In genomic region chr6:36507008-36507663, GRCm38 (mm10) we compare ENCODE assay signal across 22 mouse cellular contexts.
DNase-seq lines count a peak whose midpoint lies in the region; ATAC-seq lines count a peak whose summit lies in the region.
"Had no signal": no experiment of that assay in that cellular context is flagged by ENCODE, and none has a peak within 500 bp of the region (broad histone marks: within the 10 kb centered on the region; RNA-seq: fewer than 3 reads in every experiment).

No protein-coding gene starts in this region.

- H3K9ac ChIP-seq in kidney, embryonic 16.5 days (replicated peaks; ENCODE audit: low read length), result no peak overlapping the region
- H3K9ac ChIP-seq: embryonic facial prominence, embryonic 13.5 days; forebrain, embryonic 13.5 days; kidney, embryonic 15.5 days; limb, embryonic 13.5 days; liver, embryonic 12.5 days; midbrain, embryonic 13.5 days had no signal

- H3K27ac ChIP-seq in heart, embryonic 10.5 days, result peak overlapping the region; percentile 86
- no peak overlapping the region for H3K27ac ChIP-seq in kidney, embryonic 16.5 days (ENCODE audit: low read length)
- H3K27ac ChIP-seq: embryonic facial prominence, embryonic 13.5 days; forebrain, embryonic 13.5 days; gastrocnemius, adult 2 months; hindbrain, postnatal 0 days; kidney, embryonic 15.5 days; layer of hippocampus, adult 2 months; limb, embryonic 13.5 days; liver, embryonic 12.5 days; midbrain, embryonic 13.5 days had no signal

- no peak overlapping the region for H3K4me2 ChIP-seq in kidney, embryonic 16.5 days (replicated peaks; ENCODE audit: low read depth, low read length)
- H3K4me2 ChIP-seq: embryonic facial prominence, embryonic 13.5 days; forebrain, embryonic 13.5 days; limb, embryonic 13.5 days; liver, embryonic 12.5 days; midbrain, embryonic 13.5 days had no signal

- 0 out of 2 replicates have a peak, but pooled peaks have one; percentile 27 for ATAC-seq in kidney, embryonic 16.5 days (ENCODE audit: low FRiP score, low TSS enrichment)
- ATAC-seq: forebrain, embryonic 13.5 days; hindbrain, postnatal 0 days; intestine, embryonic 16.5 days; liver, embryonic 12.5 days; midbrain, embryonic 13.5 days had no signal

- no peaks in the 10 kb centered on the region for H3K36me3 ChIP-seq in heart, embryonic 10.5 days
- no peaks in the 10 kb centered on the region for H3K36me3 ChIP-seq in kidney, embryonic 16.5 days (ENCODE audit: insufficient read depth, low read length)
- H3K36me3 ChIP-seq: embryonic facial prominence, embryonic 13.5 days; kidney, embryonic 15.5 days; limb, embryonic 13.5 days; liver, embryonic 12.5 days; midbrain, embryonic 13.5 days had no signal

- no peaks in the 10 kb centered on the region for H3K9me3 ChIP-seq in heart, embryonic 10.5 days
- no peaks in the 10 kb centered on the region for H3K9me3 ChIP-seq in kidney, embryonic 16.5 days (ENCODE audit: low read length)
- H3K9me3 ChIP-seq: embryonic facial prominence, embryonic 13.5 days; forebrain, embryonic 13.5 days; kidney, embryonic 15.5 days; limb, embryonic 13.5 days; liver, embryonic 12.5 days; midbrain, embryonic 13.5 days had no signal

- peaks cover 24% of the 10 kb centered on the region for H3K4me1 ChIP-seq in heart, embryonic 10.5 days
- no peaks in the 10 kb centered on the region for H3K4me1 ChIP-seq in kidney, embryonic 16.5 days (ENCODE audit: insufficient read depth, low read length)
- H3K4me1 ChIP-seq: embryonic facial prominence, embryonic 13.5 days; liver, embryonic 12.5 days; midbrain, embryonic 13.5 days had no signal

- DNase-seq in heart, embryonic 10.5 days (ENCODE audit: low spot score), result no peak
- no peak for DNase-seq in heart, adult 9 months (ENCODE audit: low spot score in 2 of 2)
- no peak for DNase-seq in kidney, postnatal 36 days
- DNase-seq in 3T3-L1 (ENCODE audit: low read depth, low spot score), result peak; percentile 4
- DNase-seq in brain, adult 2 months (ENCODE audit: low read depth, low spot score), result peak; percentile 54
- DNase-seq in urinary bladder, adult 2 months (ENCODE audit: low spot score), result no peak
- no peak for DNase-seq in B cell, adult 2 months
- DNase-seq: adrenal gland, postnatal 14 days; cerebellum, adult 9-11 months; gastrocnemius, adult 2 months; lung, adult 18-20 months had no signal

- H3K27me3 ChIP-seq in heart, embryonic 10.5 days (ENCODE audit: insufficient read depth, poor library complexity, severe bottlenecking), result no peaks in the 10 kb centered on the region
- no peaks in the 10 kb centered on the region for H3K27me3 ChIP-seq in kidney, embryonic 16.5 days (ENCODE audit: insufficient read depth, low read length)
- H3K27me3 ChIP-seq: embryonic facial prominence, embryonic 13.5 days; forebrain, embryonic 13.5 days; kidney, embryonic 15.5 days; limb, embryonic 13.5 days; liver, embryonic 12.5 days; midbrain, embryonic 13.5 days had no signal

- no peak overlapping the region for H3K4me3 ChIP-seq in heart, embryonic 10.5 days
- H3K4me3 ChIP-seq in kidney, embryonic 16.5 days (ENCODE audit: low read length), result no peak overlapping the region
- H3K4me3 ChIP-seq: embryonic facial prominence, embryonic 13.5 days; erythroblast, embryonic 14.5 days; forebrain, embryonic 13.5 days; gastrocnemius, adult 2 months; kidney, embryonic 15.5 days; layer of hippocampus, adult 2 months; limb, embryonic 13.5 days; liver, embryonic 12.5 days; midbrain, embryonic 13.5 days had no signal

- 62% methylated on average over 7 of the region's 7 CpGs for WGBS in heart, embryonic 10.5 days
- WGBS in kidney, embryonic 16.5 days, result 64% methylated on average over 7 of the region's 7 CpGs

Comparison
In these comparisons a context has a peak if more than half of its experiments do, and no peak if none do; other contexts are left out.
1. DNase-seq: peak in 3T3-L1 (single experiment) and brain, adult 2 months (single experiment); none in heart, embryonic 10.5 days (single experiment), heart, adult 9 months (0 of 2), kidney, postnatal 36 days (0 of 2), urinary bladder, adult 2 months (single experiment) and B cell, adult 2 months (0 of 2).